Mouse (Mus musculus): ENCODE data around the gene Mbnl1.

DNA sequence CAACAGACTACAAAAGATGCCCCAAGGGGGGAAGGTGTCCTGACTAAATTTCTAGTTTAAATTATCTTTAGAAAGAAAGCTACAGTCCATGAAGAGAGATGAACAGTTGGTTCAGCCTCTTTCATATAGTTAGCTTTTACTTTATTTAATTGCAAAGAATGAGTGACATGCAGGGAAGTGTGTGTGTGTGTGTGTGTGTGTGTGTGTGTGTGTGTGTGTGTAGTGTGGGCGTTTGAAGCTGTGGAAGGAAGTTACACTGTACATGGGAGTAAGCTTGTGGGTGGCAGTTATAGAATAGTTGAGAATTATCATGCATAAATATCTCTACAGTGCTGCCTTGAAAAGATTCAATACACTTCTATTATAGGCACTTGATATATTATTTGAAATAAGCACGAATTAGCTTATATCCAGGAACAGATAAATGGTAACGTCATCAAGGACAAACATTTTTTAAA lies 14.1 kb downstream of the Mbnl1 start:
- TF ChIP-seq POLR2A (IDR thresholded peaks at IDR 0.05; ENCODE audit: insufficient read depth, low read depth, low read length), result no peak
- TF ChIP-seq CTCF (IDR thresholded peaks at IDR 0.05), result no peak

Measured in heart, adult 2 months (tissue).